ENCODE assay signal across 21 mouse cellular contexts in genomic region chr4:104936011-104936410, GRCm38 (mm10). TPM values are rescaled to one million over a fixed set of nuclear protein-coding genes. Genes with fewer than 3 reads are reported as not detected.
DNase-seq lines count a peak whose midpoint lies in the region; TF ChIP-seq lines count a peak whose summit lies in the region.
"Had no signal": no experiment of that assay in that cellular context is flagged by ENCODE, and none has a peak within 500 bp of the region (broad histone marks: within the 10 kb centered on the region; RNA-seq: fewer than 3 reads in every experiment).

No protein-coding gene starts in this region.

- no peak for TF ChIP-seq POLR2A in myocyte (IDR thresholded peaks at IDR 0.05; ENCODE audit: insufficient read length, low read depth)

- H3ac ChIP-seq in myocyte (ENCODE audit: control insufficient read depth, insufficient read length) = no peak overlapping the region

- H3K4me2 ChIP-seq in myocyte (ENCODE audit: low read depth) = peak overlapping the region; percentile 51
- H3K4me2 ChIP-seq: embryonic facial prominence, embryonic 12.5 days; limb, embryonic 15.5 days; midbrain, embryonic 11.5 days had no signal

- H3K4me3 ChIP-seq in myocyte = no peak overlapping the region
- H3K4me3 ChIP-seq: embryonic facial prominence, embryonic 12.5 days; hindbrain, embryonic 10.5 days; limb, embryonic 15.5 days had no signal

- H3K36me3 ChIP-seq in myocyte (ENCODE audit: control insufficient read depth, insufficient read depth) = no peaks in the 10 kb centered on the region
- H3K36me3 ChIP-seq: embryonic facial prominence, embryonic 12.5 days; hindbrain, embryonic 10.5 days; limb, embryonic 15.5 days had no signal

- no peaks in the 10 kb centered on the region for H3K79me2 ChIP-seq in myocyte (ENCODE audit: control insufficient read depth, insufficient read depth)

- no peaks in the 10 kb centered on the region for H3K27me3 ChIP-seq in myocyte (ENCODE audit: control insufficient read depth, insufficient read depth, insufficient read length)
- H3K27me3 ChIP-seq: embryonic facial prominence, embryonic 12.5 days; limb, embryonic 15.5 days had no signal

- peak; percentile 56 for DNase-seq in adrenal gland, adult 2 months
- DNase-seq in adrenal gland, adult 18-20 months (ENCODE audit: low spot score in 2 of 2) = no peak
- DNase-seq in retina, embryonic 14.5 days (ENCODE audit: low spot score) = peak; percentile 9
- no peak for DNase-seq in retina, postnatal 1 day
- DNase-seq in adrenal gland, postnatal 25 days = peak; percentile 11
- no peak for DNase-seq in thymus, postnatal 25 days
- no peak for DNase-seq in thymus, adult 18-20 months
- DNase-seq: cerebellum, postnatal 14 days; gastrocnemius, postnatal 25 days; kidney, adult 9 months; kidney, postnatal 36 days; layer of hippocampus, adult 9-11 months; lung, adult 18-20 months; lung, postnatal 4 days had no signal

TF ChIP-seq in myocyte, 11 proteins besides CTCF, POLR2A, EP300 and RAD21:
- peak; percentile 39 for TF ChIP-seq USF1 (IDR thresholded peaks at IDR 0.05; ENCODE audit: low read depth)
- no peak for TF ChIP-seq POLR2AphosphoS2 (IDR thresholded peaks at IDR 0.05; ENCODE audit: insufficient read length, low read depth)
- no peak for TF ChIP-seq MYOG (IDR thresholded peaks at IDR 0.05; ENCODE audit: control insufficient read depth in 1 of 3, insufficient read depth in 1 of 3, insufficient read length in 2 of 3, low read depth in 2 of 3)

RNA-seq across cellular contexts. Expression of gene Fyb2, which starts 22.8 kb away (rescaled TPM):
- total RNA-seq in adrenal gland, adult 2 months (2021) = under 1 TPM; 0.55 to 0.78 TPM
- not detected in 2 replicates for polyA plus RNA-seq in adrenal gland, adult 2 months (2012; rRNA removed)
- total RNA-seq in adrenal gland, adult 18-20 months (2021) = under 1 TPM; 0.26 to 0.73 TPM
- total RNA-seq in adrenal gland, postnatal 25 days (2021) = 0.67 and 0.94 TPM in 2 replicates
- 0.08 TPM for polyA plus RNA-seq in myocyte (2012; fragmentation: generic; extraction: Trizol)

RNA-seq across cellular contexts. Expression of gene C8a, which starts 59.8 kb away (rescaled TPM):
- under 1 TPM in 1 of 2 experiments, not detected in 1; 0.69 TPM for total RNA-seq in adrenal gland, adult 2 months (2021)
- not detected in 2 replicates for polyA plus RNA-seq in adrenal gland, adult 2 months (2012; rRNA removed)
- total RNA-seq in adrenal gland, adult 18-20 months (2021) = under 1 TPM in 1 of 2 experiments, not detected in 1; 0.13 TPM
- total RNA-seq in adrenal gland, postnatal 25 days (2021) = 0.24 and 2.3 TPM in 2 replicates
- polyA plus RNA-seq in myocyte (2012; fragmentation: generic; extraction: Trizol) = not detected
- total RNA-seq: gastrocnemius, postnatal 25 days had no signal
- polyA plus RNA-seq: embryonic facial prominence, embryonic 12.5 days; heart, embryonic 16.5 days; hindbrain, embryonic 10.5 days; midbrain, embryonic 11.5 days; neural tube, embryonic 14.5 days had no signal

Comparison
In these comparisons a context has a peak if more than half of its experiments do, and no peak if none do; other contexts are left out.
1. DNase-seq: peak in adrenal gland, adult 2 months (single experiment), retina, embryonic 14.5 days (single experiment) and adrenal gland, postnatal 25 days (single experiment); none in adrenal gland, adult 18-20 months (0 of 2), retina, postnatal 1 day (single experiment), thymus, postnatal 25 days (single experiment) and thymus, adult 18-20 months (0 of 2).